Mouse (Mus musculus) myocyte (in vitro differentiated cells): Measurements from ENCODE around the gene Hist1h2be. TPM values are rescaled to one million over a fixed set of nuclear protein-coding genes. Genes with fewer than 3 reads are reported as not detected.
A peak's percentile ranks its signal among the peaks of the same experiment; 100 is the strongest.
"Not testable (repeated sequence)": the region's sequence is repeated elsewhere in the genome, so short reads cannot be mapped to it uniquely, and the experiment has no call there.

Experiments used
- H3K27me3 ChIP-seq: one replicate; pipeline ENCODE4 v1.6.1; 2011; ENCODE audit not compliant: control insufficient read depth, insufficient read depth, insufficient read length
- H3K36me3 ChIP-seq: one replicate; pipeline ENCODE4 v1.6.1; 2011; ENCODE audit not compliant: control insufficient read depth, insufficient read depth
- H3K4me2 ChIP-seq: one replicate; pipeline ENCODE4 v1.6.1; 2011; ENCODE audit warnings: low read depth, control low read depth
- H3K4me3 ChIP-seq: one replicate; pipeline ENCODE4 v1.5.1; 2011; ENCODE audit warnings: mild to moderate bottlenecking, control low read depth, moderate library complexity
- H3K79me2 ChIP-seq: one replicate; pipeline ENCODE4 v1.6.1; 2011; ENCODE audit not compliant: control insufficient read depth, insufficient read depth
- H3ac ChIP-seq: one replicate; pipeline ENCODE4 v1.6.1; 2011; ENCODE audit not compliant: control insufficient read depth, insufficient read length
- CEBPB ChIP-seq: IDR thresholded peaks from 2 replicates; pipeline ENCODE4 v1.6.1; 2011; ENCODE audit warnings: mild to moderate bottlenecking, moderate library complexity; ENCODE audit not compliant: poor library complexity, insufficient read depth, severe bottlenecking
- E2F4 ChIP-seq: IDR thresholded peaks from one replicate; pipeline ENCODE4 v1.6.1; 2011; ENCODE audit warnings: mild to moderate bottlenecking, control low read depth, moderate library complexity; ENCODE audit not compliant: insufficient read depth
- MAX ChIP-seq: IDR thresholded peaks from one replicate; pipeline ENCODE4 v1.6.1; 2011; ENCODE audit warnings: low read depth, mild to moderate bottlenecking, control low read depth
- MYOD1 ChIP-seq, 3 experiments: IDR thresholded peaks; one replicate each; pipeline ENCODE4 v1.6.1; 2011; ENCODE audit warnings: control low read depth in 2 of 3, low read depth in 2 of 3, mild to moderate bottlenecking in 2 of 3, moderate library complexity in 1 of 3; ENCODE audit not compliant: insufficient read length in 2 of 3, control insufficient read depth in 1 of 3
- MYOG ChIP-seq, 3 experiments: IDR thresholded peaks; one replicate each; pipeline ENCODE4 v1.6.1; 2011; ENCODE audit warnings: control low read depth in 2 of 3, low read depth in 2 of 3, mild to moderate bottlenecking in 2 of 3; ENCODE audit not compliant: insufficient read length in 2 of 3, control insufficient read depth in 1 of 3, insufficient read depth in 1 of 3
- POLR2A ChIP-seq: IDR thresholded peaks from one replicate; pipeline ENCODE4 v1.6.1; 2011; ENCODE audit warnings: low read depth, mild to moderate bottlenecking, control low read depth, moderate library complexity; ENCODE audit not compliant: insufficient read length
- POLR2AphosphoS2 ChIP-seq: IDR thresholded peaks from one replicate; pipeline ENCODE4 v1.6.1; 2011; ENCODE audit warnings: low read depth, control low read depth; ENCODE audit not compliant: insufficient read length
- REST ChIP-seq: IDR thresholded peaks from one replicate; pipeline ENCODE4 v1.6.1; 2011; ENCODE audit warnings: mild to moderate bottlenecking, control low read depth, moderate library complexity; ENCODE audit not compliant: insufficient read depth, insufficient read length
- SRF ChIP-seq: IDR thresholded peaks from one replicate; pipeline ENCODE4 v1.6.1; 2011; ENCODE audit warnings: low read depth; ENCODE audit not compliant: control insufficient read depth, insufficient read length
- TCF12 ChIP-seq: IDR thresholded peaks from one replicate; pipeline ENCODE4 v1.6.1; 2011; ENCODE audit warnings: mild to moderate bottlenecking, control low read depth; ENCODE audit not compliant: poor library complexity, insufficient read depth, severe bottlenecking
- TCF3 ChIP-seq: IDR thresholded peaks from one replicate; pipeline ENCODE4 v1.6.1; 2011; ENCODE audit warnings: low read depth, control low read depth; ENCODE audit not compliant: insufficient read length
- polyA plus RNA-seq: library from polyadenylated mRNA; unstranded; fragments of >200 nt; fragmentation: generic; extraction: Trizol; gene quantifications from one replicate; pipeline ENCODE4 v1.2.1, GENCODE M21; 2012; ENCODE audit warnings: missing spikeins

Hist1h2be gene
- polyA plus RNA-seq, 1 experiment = 4.3 TPM

- no peak overlapping the region for H3ac ChIP-seq
- peak overlapping the region; percentile 83 for H3K4me2 ChIP-seq
- peaks cover 6% of the 10 kb centered on the region for H3K79me2 ChIP-seq
- no peak for TF ChIP-seq CEBPB
- TF ChIP-seq SRF = no peak
- no peak for TF ChIP-seq MYOD1 (IDR thresholded peaks at IDR 0.05; ENCODE audit: control insufficient read depth in 1 of 3, insufficient read length in 2 of 3, low read depth in 2 of 3)
- no peak for TF ChIP-seq MYOG (IDR thresholded peaks at IDR 0.05; ENCODE audit: control insufficient read depth in 1 of 3, insufficient read depth in 1 of 3, insufficient read length in 2 of 3, low read depth in 2 of 3)
- no peak for TF ChIP-seq E2F4
- TF ChIP-seq TCF12 = no peak
- H3K27me3 ChIP-seq = no peaks in the 10 kb centered on the region
- no peaks in the 10 kb centered on the region for H3K36me3 ChIP-seq
- H3K4me3 ChIP-seq = peak overlapping the region; percentile 41
Measured at GRCm38 (mm10) chr13:23537006-23537710, 83.8 kb downstream of the Hist1h2be start.

GRCm38 (mm10) chr13:23536076-23536822 lies 84.7 kb downstream of the Hist1h2be start:
- Histone ChIP-seq H3K79me2 (no peaks in the 10 kb centered on the region), H3K27me3 (no peaks in the 10 kb centered on the region), H3K4me3 (peak overlapping the region; percentile 41), H3ac (no peak overlapping the region), H3K4me2 (peak overlapping the region; percentile 83), H3K36me3 (no peaks in the 10 kb centered on the region)
- TF ChIP-seq MYOD1 (IDR thresholded peaks at IDR 0.05; ENCODE audit: control insufficient read depth in 1 of 3, insufficient read length in 2 of 3, low read depth in 2 of 3) (no peak), SRF (no peak), TCF3 (no peak), MAX (no peak), POLR2AphosphoS2 (peak; percentile 15)

GRCm38 (mm10) chr13:23535137-23536075 lies 85.5 kb downstream of the Hist1h2be start, which contains the start of gene Hist1h3g:
Hist1h3g (plus strand) TSS chr13:23535422.
- peak within 1 kb of the TSS; percentile 88 for H3K4me2 ChIP-seq
- TF ChIP-seq E2F4 = peak; percentile 100
- peak; percentile 91 for TF ChIP-seq POLR2A
- peak; percentile 56 for TF ChIP-seq MAX
- TF ChIP-seq POLR2AphosphoS2 = peak; percentile 98
- H3K79me2 ChIP-seq = not testable (repeated sequence)

GRCm38 (mm10) chr13:23534368-23535131 lies 86.4 kb downstream of the Hist1h2be start:
- TF ChIP-seq REST = no peak
- TF ChIP-seq POLR2AphosphoS2 = peak; percentile 59
- no peaks in the 10 kb centered on the region for H3K79me2 ChIP-seq
- H3K27me3 ChIP-seq = no peaks in the 10 kb centered on the region
- H3K4me3 ChIP-seq = peak overlapping the region; percentile 41
- peak overlapping the region; percentile 88 for H3K4me2 ChIP-seq
- H3K36me3 ChIP-seq = no peaks in the 10 kb centered on the region
- H3ac ChIP-seq = no peak overlapping the region

More at GRCm38 (mm10) chr13:23535137-23536075, 85.5 kb downstream of the Hist1h2be start, which contains the start of gene Hist1h3g:
- not testable (repeated sequence) for H3ac ChIP-seq, H3K27me3 ChIP-seq, H3K36me3 ChIP-seq
- peak within 1 kb of the TSS; percentile 41 for H3K4me3 ChIP-seq

Other genes starting within 250 kb of the Hist1h2be start
- 7.4 TPM for gene Abt1, start 197.3 kb downstream of the Hist1h2be start, polyA plus RNA-seq
- gene Btn1a1, start 155.2 kb downstream of the Hist1h2be start, polyA plus RNA-seq = 0.02 TPM
- 0.20 TPM for gene Btn2a2, start 132.3 kb downstream of the Hist1h2be start, polyA plus RNA-seq
- gene Hist1h4h, start 90.1 kb downstream of the Hist1h2be start, polyA plus RNA-seq = 21.5 TPM
- 24.4 TPM for gene Hist1h2af, start 87.2 kb downstream of the Hist1h2be start, polyA plus RNA-seq
- gene Hist1h3g, start 85.7 kb downstream of the Hist1h2be start, polyA plus RNA-seq = 3.3 TPM
- gene Hist1h2bh, start 77.7 kb downstream of the Hist1h2be start, polyA plus RNA-seq = 1.1 TPM
- gene Hist1h3f, start 77.1 kb downstream of the Hist1h2be start, polyA plus RNA-seq = 0.91 TPM
- gene Hist1h4f, start 69.5 kb downstream of the Hist1h2be start, polyA plus RNA-seq = 4.1 TPM
- gene Hist1h1d, start 67.9 kb downstream of the Hist1h2be start, polyA plus RNA-seq = 0.65 TPM
- gene Hist1h3e, start 58.8 kb downstream of the Hist1h2be start, polyA plus RNA-seq = 1.7 TPM
- 4.5 TPM for gene Hist1h2ae, start 49.9 kb downstream of the Hist1h2be start, polyA plus RNA-seq
- 7.8 TPM for gene Hist1h2bg, start 49.7 kb downstream of the Hist1h2be start, polyA plus RNA-seq
- 2.1 TPM for gene Hist1h2bf, start 46.9 kb downstream of the Hist1h2be start, polyA plus RNA-seq
- 1.6 TPM for gene Hist1h2ad, start 46.7 kb downstream of the Hist1h2be start, polyA plus RNA-seq
- gene Hist1h3d, start 45.4 kb downstream of the Hist1h2be start, polyA plus RNA-seq = 2.5 TPM
- 1.8 TPM for gene Hist1h4d, start 39.5 kb downstream of the Hist1h2be start, polyA plus RNA-seq
- gene Hist1h1e, start 1.4 kb upstream of the Hist1h2be start, polyA plus RNA-seq = 4.7 TPM
- gene Hist1h2ac, start 62.8 kb upstream of the Hist1h2be start, polyA plus RNA-seq = 1.3 TPM
- gene Hist1h2bc, start 63.1 kb upstream of the Hist1h2be start, polyA plus RNA-seq = 113 TPM
- gene Hist1h1t, start 74.7 kb upstream of the Hist1h2be start, polyA plus RNA-seq = 0.05 TPM
- 0.56 TPM for gene Hist1h4c, start 77.3 kb upstream of the Hist1h2be start, polyA plus RNA-seq
- gene Hfe, start 89.7 kb upstream of the Hist1h2be start, polyA plus RNA-seq = 5.1 TPM
- 273 TPM for gene Hist1h1c, start 117.7 kb upstream of the Hist1h2be start, polyA plus RNA-seq
- gene Hist1h3c, start 124.5 kb upstream of the Hist1h2be start, polyA plus RNA-seq = 2.5 TPM
- 1.3 TPM for gene Hist1h2bb, start 125.6 kb upstream of the Hist1h2be start, polyA plus RNA-seq
- gene Hist1h2ab, start 130.0 kb upstream of the Hist1h2be start, polyA plus RNA-seq = 2.1 TPM
- 1.3 TPM for gene Hist1h3b, start 131.1 kb upstream of the Hist1h2be start, polyA plus RNA-seq
- 5.5 TPM for gene Hist1h4b, start 135.9 kb upstream of the Hist1h2be start, polyA plus RNA-seq
- 4.2 TPM for gene Hist1h4a, start 140.1 kb upstream of the Hist1h2be start, polyA plus RNA-seq
- 1.3 TPM for gene Hist1h3a, start 141.3 kb upstream of the Hist1h2be start, polyA plus RNA-seq
- gene Hist1h1a, start 142.5 kb upstream of the Hist1h2be start, polyA plus RNA-seq = 0.98 TPM
- gene Trim38, start 148.8 kb upstream of the Hist1h2be start, polyA plus RNA-seq = not detected
- gene Slc17a2, start 185.9 kb upstream of the Hist1h2be start, polyA plus RNA-seq = not detected
- gene Slc17a3, start 218.3 kb upstream of the Hist1h2be start, polyA plus RNA-seq = not detected
- gene Slc17a1, start 246.6 kb upstream of the Hist1h2be start, polyA plus RNA-seq = not detected